Mouse (Mus musculus): ENCODE results near the gene Metrn.

DNA sequence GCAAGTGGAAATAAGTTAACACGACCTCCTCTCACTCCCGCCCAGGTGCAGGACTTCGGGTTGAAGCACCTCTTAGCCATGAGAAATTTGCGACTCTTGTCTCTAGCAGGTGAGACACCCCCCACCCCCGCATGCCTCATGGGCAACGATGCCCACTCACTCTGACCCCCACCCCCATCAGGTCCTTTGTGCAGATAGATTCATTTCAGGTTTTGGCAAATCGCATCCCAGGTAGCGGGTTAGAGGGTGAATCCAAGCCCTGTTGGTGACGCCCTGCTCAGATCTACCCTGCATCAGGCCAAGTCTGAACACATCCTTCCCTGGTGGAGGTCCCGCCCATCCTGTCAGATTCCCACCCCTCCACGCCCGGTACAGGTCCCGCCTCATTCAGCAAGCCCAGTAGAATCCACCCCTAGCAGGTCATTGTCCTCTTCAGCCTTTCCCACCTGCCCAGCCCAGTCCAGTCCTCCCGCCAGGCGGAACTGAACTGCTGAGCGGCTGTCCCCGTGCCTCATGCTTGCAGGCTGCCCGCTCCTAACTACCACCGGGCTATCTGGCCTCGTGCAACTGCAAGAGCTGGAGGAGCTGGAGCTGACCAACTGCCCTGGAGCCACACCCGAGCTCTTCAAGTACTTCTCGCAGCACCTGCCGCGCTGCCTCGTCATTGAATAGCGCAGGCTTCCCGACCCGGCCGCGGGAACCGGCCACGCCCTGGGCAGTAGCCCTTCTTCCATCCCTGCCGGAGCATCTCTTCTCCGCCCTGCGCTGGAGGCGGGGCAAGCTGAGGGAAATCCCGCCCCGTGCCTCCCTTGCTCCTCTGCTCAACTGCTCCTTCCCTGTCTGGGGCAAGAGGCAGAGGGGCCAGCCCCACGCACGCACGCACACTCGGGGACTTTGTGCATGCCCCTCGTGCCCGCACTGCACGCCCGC lies 22.2 kb upstream of the Metrn start:
- TF ChIP-seq CTCF (IDR thresholded peaks at IDR 0.05; ENCODE audit: low read depth, low read length) (no peak), POLR2A (IDR thresholded peaks at IDR 0.05; ENCODE audit: insufficient read depth, low read length) (peak; percentile 12)

Data from ES-Bruce4 (cell line).